Mouse (Mus musculus) thymus, postnatal 25 days (tissue): ENCODE results near the gene Mta3.

Source experiments
- DNase-seq: peaks from one replicate; pipeline ENCODE4 v3.0.0; 2022

The Mta3 gene

DNA sequence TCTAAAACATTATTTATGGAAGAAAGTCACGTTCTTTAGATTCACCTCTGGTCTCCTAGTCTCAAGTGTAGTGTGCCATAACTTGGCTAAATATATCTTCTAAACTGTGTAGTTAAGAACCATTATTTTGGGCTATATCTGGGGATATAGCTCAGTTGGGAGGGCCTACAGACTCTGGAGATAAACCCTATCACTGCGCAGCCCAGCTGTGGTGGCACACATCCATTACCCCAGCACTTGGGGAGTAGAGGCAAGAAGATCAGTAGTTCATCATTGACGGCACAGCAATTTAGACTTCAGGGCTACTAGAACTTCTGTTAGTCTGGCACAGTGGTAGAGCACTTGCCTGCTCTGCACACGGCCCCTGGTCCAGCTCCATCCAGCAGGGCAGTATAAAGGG lies 107.1 kb downstream of the Mta3 start:
- no peak for DNase-seq

DNA sequence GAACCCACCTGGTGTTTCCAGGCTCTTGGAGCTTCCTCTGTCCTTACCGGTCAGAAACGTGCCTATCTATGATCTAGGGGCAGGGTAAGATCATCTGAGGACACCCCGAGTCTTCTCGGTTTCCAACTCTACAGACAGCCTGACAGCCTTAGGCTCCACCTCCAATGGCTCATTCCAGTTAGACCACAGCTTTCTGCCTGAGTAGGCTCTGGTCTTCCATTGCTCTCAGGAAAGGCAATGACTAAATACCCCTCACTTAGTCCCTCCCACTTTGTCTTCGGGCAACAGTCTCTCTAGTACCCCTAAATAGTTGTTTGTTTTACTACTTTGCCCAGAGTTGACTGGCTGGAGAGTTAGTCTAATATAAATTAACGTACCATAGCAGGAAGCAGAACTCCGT lies 111.0 kb downstream of the Mta3 start:
- no peak for DNase-seq

DNA sequence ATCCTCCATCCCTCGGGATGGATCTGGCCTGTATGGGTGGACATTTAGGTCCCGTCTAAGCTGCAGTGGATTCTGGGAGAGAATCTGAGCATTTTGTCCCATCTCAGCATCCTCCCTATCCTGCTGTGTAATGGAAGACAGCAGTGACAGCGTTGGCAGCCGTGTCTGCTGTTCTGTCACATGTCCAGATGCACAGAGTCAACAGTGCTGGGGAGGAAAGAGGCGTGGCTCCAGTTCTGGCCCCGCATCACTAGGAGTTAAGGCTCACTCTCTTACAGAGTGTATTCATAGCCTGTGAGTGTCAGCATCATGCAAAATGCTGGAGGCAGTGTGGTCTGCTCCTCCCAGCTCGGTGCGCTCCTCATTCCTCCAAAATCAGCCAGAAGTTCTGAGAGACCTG lies 113.5 kb downstream of the Mta3 start:
- DNase-seq: no peak

DNA sequence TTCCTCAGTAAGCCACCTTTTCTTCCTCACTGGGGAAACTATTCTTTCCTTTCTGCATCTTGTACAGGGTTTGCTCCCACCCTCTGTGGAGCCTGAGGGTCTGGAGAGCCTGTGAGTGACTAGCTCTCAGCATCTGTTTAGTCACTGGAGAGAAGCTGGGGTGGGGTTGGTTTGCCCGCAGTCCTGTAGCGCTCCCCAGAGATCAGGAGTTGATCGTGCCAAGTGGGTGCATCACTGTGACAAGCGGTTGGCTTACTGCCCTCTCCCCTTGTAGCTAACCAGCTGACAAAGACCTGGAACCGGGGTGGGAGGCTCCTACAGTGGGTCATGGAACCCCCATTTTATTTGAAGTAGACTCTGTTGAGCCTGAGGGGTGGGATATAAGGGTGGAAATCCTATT lies 114.7 kb downstream of the Mta3 start:
- no peak for DNase-seq

GRCm38 (mm10) chr17:83821876-83822275 lies 115.9 kb downstream of the Mta3 start:
- no peak for DNase-seq

- DNase-seq: peak; percentile 36
These were observed 117.9 kb downstream of the Mta3 start for GRCm38 (mm10) chr17:83823835-83824234.

- no peak for DNase-seq
These were observed 123.4 kb downstream of the Mta3 start for GRCm38 (mm10) chr17:83829356-83829755.

DNA sequence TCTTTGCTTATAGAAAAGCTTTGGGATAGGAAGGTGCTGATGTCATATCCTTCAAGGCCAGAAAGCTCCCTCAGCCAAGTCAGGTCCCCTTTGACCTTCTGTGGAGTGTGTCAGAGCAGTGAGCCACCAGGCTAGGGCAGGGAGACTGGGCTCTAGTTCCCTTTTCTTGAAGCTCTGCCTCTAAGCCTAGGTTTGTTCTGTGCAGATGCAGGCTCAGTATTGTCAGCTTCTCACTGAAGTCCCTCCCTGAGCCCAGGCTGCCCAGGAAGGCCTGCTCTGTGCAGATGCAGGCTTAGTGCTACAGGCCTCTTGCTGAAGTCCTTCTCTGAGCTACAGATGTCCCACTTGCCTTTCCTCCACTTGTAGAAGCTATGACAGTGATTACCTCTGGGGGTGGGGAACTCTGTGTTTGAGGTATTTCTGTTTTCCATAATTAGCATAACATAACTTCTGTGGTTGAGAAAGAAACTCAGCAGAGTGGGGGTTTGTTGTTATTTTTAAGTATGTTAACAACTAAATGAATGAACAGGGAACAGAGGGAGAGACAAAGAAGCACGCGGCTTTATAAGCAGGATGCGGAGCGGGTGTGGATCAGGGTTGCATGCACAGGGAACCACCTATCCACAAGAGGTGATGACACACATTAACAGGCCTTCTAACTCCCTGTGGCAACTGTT lies 124.8 kb downstream of the Mta3 start:
- DNase-seq: no peak

DNA sequence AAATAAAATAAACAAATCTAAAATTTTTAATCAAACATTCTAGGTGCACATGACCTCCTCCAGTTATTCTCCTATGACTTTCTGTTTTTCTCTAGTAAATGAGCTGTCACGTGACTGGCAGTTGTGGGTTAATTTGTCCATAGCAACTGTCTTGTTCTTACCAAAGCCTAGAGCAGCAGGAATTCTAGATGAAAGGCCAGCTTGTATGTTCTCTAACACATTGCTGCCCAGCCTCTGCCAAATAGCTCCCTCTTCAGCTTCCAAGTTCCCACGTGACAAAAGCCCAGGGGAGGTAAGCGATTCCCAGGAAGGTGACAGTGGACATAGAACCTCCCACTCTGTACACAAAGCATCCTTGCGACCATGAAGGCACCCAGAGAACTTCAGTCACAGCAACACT lies 128.2 kb downstream of the Mta3 start:
- DNase-seq: no peak

GRCm38 (mm10) chr17:83836048-83836447 lies 130.1 kb downstream of the Mta3 start:
- no peak for DNase-seq

DNA sequence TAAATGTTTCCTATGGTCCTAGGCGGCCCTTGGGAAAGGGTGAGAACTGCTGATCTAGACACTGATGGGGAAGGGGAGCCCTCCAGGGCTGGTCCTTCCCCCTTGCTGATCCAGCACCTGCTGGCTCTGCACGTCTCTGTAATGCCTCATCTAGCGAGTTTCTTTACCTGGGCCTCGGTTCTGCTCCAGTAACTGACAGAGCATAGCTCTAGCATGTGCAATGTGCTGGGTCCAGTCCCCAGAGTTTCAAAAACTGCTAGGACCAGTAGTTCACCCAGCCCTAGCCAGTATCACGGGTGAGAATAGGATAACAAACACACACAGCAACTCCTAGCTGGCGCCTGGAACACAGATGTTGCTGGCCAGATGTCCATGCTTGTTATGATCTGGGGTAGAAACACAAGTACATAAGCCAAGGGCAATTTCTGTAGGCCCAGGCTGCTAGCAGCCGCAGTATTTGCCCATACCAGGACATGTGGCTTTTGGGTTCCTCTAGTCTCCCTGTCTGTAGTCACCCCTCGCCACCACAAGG lies 131.8 kb downstream of the Mta3 start:
- DNase-seq: no peak

DNA sequence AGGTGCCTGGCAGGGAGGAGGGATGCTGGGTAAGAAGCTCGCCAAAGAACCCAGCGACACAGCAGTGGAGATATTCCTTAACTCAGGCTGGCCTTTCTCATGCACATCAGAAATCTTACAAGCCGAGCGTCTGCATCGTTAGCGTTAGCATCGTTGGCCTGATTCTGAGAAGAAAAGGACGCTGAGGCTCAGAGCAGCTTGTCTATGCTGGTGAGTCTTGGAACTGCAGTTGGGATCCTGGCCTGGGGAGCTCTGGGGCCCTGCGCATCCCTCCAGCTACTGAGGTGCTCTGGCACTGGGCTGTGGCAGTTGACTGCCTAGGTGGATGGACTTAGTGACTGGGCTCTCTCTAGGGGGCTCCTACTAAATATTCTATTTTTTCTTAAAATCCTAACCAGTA lies 133.2 kb downstream of the Mta3 start:
- DNase-seq: no peak

- no peak for DNase-seq
These were observed 135.0 kb downstream of the Mta3 start for GRCm38 (mm10) chr17:83841011-83841410.

DNA sequence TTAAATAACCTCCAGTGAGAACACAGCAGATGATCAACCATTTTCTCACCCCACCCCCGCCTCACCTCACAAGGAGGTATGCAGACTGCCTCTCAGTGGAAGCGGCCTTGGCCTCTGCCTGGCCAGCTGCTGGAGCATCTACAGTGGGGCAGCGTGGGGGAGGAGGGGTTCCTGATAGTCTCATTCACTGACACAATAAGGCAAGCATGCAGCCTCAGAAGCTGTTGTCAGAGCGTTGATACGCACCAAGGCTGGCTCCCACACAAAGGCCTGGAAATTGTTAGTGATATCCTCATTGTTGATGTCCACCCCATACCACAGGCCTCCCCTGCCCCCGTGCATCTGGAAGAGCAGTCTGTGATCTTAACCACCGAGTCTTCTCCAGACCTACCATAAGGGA lies 137.8 kb downstream of the Mta3 start:
- DNase-seq: no peak

DNA sequence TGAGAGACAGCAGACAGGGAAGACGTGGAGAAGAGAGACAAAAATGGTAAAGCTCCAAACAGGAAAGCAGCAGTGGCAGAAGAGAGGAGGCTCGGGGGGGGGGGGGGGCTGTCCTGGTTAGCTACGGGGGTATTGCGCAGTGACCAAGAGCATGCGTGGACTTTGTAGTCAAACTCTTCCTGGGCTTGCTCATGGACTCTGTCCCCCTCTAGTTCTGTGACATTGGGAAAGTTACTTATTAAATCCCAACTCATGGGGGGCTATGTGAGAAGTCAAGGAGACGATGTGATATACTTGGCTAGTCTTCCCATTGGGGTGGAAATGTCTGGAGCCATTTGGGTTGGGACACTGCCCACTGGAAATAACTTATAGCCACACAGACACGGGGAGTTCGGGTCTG lies 139.6 kb downstream of the Mta3 start:
- no peak for DNase-seq

DNA sequence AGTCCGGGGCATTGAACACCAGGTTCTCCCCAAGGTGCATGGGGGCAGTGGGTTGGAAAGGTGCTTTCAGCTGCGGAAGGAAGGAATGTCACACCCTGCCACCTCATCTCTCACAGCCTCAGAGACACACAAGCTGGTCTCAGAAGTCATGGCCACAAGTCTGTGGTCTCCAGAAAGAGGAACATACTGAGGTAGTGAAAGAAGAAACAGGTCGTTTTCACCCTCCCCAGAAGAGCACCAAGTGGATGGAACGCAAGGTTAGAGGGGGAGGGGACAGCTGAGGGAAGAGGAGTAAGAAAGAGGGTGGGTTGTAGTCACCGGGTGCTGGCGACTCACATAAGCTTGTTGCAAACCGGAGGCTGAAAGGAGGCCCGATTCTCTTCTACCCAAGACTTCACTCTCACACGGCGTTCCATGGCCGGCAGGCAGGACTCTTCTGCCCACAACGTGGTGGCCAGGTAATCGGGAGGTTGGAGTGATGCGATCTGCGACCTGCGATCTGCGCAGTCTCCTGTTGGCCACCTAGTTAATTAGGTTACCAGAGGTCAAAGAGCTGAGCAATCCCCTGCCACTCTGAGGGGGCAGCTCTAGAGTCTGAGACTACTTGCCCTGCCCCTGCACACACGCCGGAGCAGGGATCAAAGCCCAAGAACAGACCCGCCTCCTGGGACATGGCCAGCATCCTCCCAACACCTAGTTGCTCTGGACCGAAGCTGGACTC lies 140.5 kb downstream of the Mta3 start:
- DNase-seq: no peak

GRCm38 (mm10) chr17:83847100-83847499 lies 141.1 kb downstream of the Mta3 start:
- DNase-seq: no peak

DNA sequence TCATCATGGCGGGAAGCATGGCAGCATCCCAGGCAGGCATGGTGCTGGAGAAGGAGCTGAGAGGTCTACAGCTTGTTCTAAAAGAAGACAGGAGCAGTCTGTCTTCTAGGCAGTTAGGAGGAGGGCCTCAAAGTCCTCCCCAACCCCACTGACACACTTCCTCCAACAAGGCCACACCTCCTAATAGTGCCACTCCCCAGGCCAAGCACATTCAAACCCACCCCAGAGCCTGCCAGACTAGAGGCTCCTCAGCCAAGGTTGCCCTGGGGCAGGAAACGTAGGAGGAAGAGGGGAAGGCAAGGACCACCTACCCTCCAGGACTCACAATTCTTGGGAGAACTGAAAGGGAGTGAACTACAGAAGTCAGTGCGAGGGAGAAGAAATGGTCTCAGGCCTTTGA lies 141.9 kb downstream of the Mta3 start, which contains the start of gene Haao:
Haao (minus strand) TSS at position 149 of the 400 bp plus-strand sequence.
- DNase-seq: peak; percentile 34

DNA sequence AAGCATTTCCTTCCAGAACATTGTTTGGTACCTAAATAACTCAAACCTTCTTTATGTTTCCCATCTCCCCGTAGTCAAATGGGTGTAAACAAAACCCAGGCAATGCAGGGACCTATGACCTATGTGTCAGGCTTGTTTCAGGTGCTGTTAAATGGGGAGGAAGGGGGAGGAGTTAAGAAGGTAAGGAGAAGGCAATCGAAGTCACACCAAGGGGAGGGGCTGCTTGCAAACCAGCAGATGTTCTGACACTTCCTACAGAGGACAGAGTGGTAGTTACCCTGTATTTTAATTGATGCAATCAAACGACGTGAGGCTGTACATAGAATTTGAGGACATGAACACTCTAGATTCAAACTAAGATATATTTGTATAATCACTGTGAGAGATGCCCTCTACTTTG lies 142.5 kb downstream of the Mta3 start:
- DNase-seq: no peak

- DNase-seq: no peak
These were observed 143.2 kb downstream of the Mta3 start for GRCm38 (mm10) chr17:83849081-83849675.

- DNase-seq: no peak
These were observed 143.8 kb downstream of the Mta3 start for GRCm38 (mm10) chr17:83849717-83850116.

- peak; percentile 88 for DNase-seq
These were observed 144.5 kb downstream of the Mta3 start for GRCm38 (mm10) chr17:83850458-83850857.

DNA sequence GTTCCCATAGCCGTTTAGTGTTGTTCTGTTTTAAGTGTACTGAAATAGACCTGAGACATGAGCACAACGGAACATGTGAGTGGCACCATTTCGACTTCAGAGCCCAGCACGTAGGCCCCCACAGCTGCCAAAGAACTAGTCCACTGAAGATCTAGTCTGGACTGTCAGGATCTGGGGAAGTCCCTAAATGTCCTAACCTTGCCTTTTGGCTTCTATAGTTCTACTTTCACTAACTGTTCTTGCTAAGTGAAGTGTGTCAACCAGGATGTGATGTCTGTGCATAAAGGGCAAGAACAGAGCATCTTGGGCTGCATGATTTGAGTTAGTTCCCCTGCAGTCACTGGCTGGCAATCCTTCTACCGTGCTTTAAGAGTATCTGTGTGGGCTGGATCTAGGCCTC lies 144.9 kb downstream of the Mta3 start:
- no peak for DNase-seq

- DNase-seq: no peak
These were observed 147.9 kb downstream of the Mta3 start for GRCm38 (mm10) chr17:83853831-83854230.
